Mouse (Mus musculus) urinary bladder, postnatal 36 days (tissue): ENCODE data around the gene Rplp0.

Experiments
- DNase-seq, 2 experiments: peaks; one replicate each; pipeline ENCODE4 v3.0.0; 2022; ENCODE audit warnings: low spot score in 2 of 2, mixed read lengths in 1 of 2

Rplp0 gene

DNA sequence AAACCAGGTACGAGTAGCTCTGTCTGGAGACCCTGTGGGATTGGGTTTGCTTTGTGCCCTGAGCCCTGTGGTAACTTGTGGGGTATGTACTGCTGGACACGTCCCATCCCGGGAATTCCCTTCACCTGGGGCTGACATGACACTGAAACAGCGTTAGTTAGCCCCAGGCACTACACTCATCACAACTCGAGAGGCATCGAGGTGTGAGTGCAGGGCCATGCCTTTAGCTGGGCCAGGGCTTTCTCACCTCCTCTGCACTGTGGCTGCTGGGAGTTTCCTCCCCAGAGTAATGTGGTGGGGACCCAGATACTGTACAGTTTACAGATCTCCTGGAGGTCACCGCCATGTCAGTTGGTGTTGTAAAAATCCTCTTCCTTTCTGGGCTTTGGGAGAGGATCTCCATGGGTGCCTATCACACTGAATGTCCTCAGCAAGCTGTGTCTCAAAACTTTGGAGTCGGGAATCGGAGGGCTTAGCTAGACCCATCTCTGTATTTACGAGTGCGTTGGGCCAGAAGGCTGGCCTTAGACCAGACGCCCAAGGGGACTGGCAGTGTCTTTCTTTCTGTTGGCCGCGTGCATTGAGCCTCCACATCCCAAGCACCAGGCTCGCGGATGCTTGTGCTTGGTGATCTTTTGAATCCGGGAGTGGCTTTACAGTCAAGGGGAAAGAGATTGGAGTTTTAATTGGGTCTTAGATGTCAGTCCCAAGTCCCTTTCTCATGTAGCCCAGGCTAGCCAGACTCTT lies 32.6 kb upstream of the Rplp0 start:
- no peak for DNase-seq

DNA sequence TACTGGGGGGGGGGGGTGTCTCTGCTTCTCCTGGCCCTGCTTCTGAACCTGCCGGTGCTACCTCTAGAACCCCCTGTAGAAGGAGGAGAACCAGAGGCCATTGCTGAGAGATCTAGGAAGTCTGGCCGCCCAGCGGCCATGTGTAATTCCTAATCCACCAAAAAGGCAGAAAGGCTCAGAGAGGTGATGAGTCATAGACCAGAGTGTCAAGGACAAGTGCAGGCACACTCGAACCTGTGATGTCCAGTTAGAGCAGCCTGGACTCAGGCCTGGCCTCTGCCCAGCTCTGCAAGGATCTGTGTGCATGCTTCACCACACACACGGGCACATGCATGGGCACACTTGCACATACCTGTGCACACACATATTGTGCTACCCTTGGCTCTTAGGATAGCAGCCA lies 31.1 kb upstream of the Rplp0 start:
- DNase-seq, result no peak

DNA sequence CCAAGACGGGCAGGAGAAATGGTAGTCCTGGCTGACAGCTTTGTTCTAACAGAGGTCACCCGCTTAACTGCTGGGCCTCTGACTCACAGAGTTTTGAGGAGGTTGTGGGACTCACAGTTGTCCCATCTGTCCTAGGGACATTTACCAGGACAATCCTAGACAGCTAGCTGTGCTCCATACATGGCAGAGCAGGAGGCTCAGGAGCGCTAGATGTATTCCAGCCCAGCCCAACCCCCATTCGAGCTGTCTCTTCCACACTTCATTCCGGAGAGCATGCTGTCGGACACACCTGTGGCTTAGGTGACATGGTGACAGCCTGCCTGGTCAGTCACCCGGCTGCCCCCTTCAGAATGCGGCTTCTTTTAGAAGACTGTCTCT lies 29.9 kb upstream of the Rplp0 start:
- DNase-seq, result no peak

DNA sequence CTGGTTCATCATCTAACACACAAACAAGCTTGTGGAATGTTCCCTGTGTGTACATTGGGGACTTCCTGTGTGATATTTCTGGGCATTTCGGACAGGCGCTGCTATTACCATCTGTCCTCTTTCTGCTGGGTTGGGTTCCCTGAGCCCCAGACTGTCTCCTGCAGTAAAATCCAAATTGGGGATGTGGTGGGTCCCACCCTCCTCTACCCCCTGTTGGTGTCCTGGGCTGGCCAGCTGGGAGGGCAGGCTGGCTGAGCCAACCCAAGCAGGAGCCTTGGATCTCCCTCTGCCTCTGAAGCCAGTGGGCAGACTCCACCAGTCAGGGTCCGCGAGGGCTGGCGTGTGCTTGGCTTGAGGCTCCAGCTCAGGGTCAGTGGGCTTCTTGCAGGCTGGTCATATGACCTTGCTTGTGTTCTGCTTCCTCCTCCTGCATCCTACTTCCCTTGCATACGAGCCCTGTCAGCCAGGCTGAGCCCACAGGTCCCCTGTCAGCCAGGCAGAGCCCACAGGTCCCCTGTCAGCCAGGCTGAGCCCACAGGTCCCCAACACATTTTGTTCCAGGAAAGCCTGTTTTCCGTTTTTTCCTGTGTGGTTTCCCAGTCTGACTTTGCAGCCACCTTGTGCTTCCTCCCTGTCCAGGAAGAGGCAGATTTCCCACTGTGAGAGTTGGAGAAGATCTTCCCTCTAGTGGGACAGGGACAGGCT lies 29.4 kb upstream of the Rplp0 start:
- DNase-seq, result no peak

DNA sequence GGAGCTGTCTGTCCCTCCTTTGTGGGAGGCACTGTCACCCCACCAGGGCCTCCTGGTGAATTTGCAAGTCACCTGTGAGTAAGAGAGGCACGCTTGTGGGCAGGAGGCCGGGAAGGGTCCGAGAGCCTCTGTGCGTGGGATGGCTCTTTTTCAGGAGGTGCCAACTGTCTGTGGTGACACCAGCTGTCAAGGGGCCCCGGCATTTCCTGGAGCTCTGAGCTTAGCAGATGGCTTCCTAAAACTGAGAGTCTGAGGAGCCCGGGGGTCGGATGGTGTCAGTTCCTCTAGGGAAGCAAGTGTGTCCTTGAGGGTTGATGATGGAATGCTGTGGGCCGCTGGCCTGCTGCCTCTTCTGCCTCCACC lies 28.8 kb upstream of the Rplp0 start:
- no peak for DNase-seq

DNA sequence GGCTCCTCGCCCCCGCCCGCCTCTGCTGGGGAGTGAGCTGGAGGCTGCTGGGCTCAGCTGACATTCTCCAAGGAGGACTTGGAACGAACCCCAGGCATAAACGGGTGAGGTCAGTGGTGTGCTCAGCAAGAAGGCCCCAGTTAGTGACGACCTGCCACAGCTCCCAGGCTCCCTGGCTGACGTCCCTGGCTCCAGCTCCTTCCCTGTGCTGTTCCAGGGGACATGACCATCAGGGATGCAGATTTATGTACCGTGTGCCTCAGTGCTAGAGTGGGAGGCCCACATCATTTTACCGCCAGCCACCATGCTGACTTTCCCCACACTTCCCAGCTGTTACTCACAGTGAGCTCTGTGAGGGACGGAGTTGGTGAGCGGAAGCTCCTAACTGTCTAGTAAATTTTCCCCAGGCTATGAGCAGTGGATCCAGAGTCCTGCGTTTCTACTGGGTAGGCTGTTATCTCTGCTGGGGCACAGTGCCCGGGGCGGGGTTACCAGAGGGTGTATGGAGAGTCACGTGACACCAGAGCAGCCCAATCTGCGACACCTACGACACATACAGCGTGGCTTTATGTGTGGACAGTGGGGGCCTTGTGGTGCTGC lies 27.5 kb upstream of the Rplp0 start:
- DNase-seq, result peak in 1 of 2 experiments; percentile 83

DNA sequence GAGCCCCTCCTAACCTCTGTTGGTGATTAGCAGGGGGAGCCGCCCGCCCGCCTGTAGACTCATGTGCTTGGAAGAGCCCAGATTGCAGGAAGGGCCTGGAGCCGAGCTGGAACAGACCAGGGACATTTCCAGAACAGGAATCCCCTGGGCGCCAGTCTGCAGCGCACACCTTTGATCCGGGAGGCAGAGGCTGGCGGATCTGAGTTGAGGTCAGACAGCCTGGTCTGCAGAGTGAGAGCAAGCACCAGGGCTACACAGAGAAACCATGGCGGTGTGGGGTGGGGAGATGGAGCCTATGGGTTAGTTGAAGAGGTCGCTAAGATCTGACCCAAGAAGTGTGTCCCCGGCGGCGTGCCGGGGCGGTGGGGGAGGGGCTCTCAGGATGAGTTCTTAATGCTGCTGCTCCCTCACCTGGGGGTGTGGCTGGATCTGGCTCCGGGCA lies 25.0 kb upstream of the Rplp0 start:
- DNase-seq, result peak in 1 of 2 experiments; percentile 74

DNA sequence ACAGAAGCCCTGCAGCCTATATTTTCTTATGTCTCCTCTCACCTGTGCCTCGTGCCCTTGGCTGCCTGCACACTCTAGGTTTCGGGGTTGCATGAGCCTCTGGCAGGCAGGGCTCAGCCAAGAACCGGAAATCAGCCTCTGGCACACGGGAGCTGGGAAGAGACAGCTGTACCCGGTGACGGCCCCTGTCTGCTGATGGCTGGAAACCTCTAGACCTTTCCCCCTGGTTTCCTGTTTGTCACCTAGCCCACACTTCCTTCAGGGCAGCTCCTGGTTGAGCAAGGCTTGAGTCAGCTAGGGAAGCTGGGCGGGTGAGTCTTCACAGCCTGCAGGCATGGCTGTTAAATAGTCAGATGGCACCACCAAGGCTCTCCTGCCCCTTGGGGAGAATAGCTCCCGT lies 24.4 kb upstream of the Rplp0 start:
- DNase-seq, result peak in 1 of 2 experiments; percentile 68

DNA sequence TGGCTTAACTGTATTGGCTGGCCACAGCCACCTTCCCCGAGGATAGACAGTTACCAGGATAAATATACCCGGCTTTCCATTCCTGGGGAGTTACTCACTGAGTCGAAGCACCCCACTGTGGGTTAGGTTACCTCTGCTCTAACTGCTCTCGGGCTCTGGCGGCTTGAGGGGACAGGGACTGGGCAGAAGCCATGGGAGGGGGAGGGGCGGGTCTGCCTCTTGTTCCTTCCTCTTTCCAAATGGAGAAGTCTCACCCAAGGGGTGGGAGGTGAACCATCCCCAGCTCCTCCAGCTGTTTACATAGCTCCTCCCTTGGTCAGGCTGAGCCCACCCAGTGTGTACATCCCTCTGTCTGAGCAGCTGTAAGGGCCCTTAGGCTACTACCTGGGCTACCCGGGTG lies 23.6 kb upstream of the Rplp0 start:
- no peak for DNase-seq

DNA sequence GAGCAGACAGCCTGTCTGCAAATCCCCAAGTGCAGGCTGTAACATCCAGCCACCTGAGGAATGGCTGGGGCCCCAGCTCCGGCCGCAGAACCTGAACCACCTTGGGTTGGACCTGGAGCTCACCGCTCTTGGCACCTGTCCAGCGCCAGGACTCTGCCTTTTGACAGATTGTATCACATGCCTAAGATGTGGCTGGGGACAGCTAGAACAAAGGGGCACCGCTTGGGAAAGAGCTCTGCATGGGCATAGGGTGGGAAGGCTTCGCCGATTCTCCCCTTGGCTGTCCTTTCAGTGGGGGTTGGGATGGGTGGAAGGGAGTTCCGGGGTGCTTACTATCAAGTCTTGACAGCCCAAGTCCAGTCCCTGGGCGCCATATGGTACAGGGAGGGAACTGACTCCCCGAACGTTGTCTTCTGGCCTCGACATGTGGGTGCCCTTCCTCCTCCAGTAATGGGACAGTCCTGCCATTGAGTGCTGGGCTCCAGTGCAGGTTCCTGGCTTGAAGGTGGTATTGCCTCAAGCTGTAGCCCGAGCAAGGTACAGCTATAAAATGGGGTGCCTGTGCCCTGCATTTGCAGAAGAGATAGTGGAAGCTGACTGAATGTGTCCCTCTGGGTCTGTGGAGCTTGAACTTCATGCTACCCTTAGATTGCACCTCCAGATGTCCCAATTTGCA lies 21.1 kb upstream of the Rplp0 start:
- no peak for DNase-seq

DNA sequence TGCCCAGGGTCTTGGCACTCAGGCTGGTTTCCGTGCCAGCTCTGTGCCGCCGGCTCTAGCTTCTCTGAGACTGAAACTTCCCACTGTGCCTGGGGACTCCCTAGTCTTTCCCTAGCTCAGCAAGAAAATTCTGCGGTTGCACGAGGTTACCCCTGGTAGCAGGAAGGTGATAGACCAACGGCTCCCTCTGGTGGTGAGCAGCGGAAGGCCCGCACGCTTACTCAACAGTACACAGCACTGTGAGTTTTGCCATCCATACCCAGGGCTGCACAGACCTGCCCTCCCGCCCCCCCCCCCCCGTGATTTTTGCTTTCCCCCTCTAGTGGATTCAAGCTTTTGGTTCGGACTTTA lies 20.6 kb upstream of the Rplp0 start:
- peak; percentile 91 to 93 for DNase-seq

DNA sequence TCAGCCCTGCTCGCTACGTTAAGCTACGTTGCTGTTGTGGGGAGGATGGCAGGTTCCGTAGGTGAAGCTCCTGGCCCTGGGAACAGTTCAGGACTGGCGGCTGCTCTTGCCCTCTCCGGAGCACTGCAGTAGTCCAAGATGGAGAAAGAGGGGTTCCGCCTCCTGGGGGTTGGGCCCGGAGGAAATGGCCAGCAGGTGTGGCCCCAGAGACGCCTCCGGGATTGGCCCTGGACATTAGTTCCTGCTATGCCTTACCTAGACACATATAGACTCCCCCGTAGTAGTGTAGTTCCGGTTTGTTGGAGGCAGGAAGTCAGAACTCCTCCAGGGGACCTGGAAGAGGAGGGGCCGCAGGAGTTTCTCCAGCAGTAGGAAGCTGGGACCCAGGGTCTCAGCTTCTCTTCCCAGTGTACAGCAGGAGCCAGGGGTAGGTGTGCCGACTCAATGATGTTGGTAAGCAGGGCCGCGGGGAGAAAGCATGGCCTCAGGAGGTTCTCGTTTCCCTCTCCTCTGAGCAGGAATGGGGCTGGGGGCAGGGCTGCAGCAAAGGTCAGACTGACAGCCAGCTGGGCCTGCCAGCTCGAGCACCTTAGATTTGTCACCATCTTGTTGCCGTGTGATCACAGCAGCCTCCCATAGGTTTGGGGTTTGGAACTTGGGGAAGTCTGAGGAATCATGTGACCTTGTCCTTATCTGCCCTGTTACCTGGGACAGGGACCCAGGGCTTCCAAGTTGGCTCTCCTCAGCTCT lies 16.5 kb upstream of the Rplp0 start:
- no peak for DNase-seq

DNA sequence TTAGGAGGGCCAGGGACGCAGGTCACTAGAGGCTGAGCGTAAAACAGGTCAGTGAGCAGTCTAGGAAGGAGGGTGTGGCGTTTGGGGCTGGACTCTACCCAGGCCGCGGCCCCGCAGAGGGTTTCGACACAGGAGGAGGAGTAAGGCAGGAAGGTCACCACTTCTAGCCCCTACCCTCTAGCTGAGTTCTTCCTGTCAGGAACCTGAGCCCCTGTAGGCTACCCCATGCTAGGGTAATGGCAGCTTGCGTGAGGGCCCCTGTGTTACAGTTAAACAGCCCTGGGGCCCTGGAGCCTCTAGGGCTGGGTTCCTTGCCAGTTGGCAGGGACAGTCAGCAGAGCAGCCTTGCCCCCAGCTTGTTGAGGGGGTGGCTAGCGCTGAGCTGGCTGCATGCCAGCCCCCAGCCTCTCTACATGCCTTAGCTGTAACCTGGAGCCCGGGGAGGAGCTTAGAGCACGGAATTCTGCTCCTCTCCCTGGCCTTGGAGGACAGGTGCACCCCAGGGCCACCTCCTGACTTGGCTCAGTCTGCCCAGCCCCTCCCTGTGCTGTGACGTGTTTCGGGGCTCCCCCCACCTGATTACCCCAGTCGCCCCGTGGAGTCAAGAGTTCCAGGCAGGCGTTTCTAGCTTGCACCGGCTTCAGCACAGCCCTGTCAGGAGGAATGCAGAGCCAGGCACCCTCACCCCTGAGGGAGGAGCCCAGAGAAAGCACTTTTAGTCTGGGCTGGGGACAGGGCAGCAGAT lies 15.6 kb upstream of the Rplp0 start:
- DNase-seq, result peak; percentile 52 to 76

DNA sequence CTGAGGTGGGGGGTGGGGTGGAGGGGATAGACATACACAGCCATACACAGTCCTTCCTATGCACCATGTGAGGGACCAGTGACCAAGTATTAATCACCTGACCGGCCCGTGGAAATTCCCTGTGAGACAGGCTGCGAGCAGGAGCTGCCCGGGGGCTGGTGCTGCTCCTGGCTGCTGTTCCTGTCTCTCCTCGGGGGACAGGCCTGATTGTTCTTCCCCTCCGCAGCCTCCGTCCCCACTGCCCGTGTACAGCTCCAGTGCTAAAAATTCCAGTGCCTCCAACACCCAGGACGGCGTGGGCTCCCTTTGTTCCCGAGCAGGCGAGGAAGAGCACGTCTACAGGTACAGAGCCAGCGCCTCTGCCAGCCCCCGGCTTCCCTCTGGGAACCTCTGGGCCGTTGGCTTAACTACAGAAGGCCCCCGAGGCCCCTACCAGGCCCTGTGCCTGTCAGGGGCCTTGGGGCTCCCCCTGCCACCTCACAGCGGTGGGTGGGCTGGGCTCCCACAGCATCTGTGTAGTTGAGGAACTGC lies 14.5 kb upstream of the Rplp0 start:
- DNase-seq, result no peak

DNA sequence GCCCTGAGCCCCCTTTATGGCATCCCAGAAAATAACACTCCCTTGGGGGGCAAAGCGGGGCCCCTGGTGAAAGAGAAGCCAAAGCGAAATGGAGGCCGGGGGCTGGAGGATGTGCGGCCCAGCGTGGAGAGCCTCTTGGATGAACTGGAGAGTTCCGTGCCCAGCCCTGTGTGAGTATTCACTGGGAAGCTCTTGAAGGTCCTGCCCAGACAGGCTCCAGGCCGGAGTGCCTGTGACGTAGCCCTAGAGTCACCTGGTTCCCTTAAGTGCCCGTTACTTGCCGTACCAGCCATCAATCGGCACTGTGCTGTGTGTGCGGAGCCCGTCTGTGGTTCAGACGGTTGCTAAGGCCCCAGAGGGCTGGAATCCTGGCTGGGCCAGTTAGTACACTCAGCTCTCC lies 13.6 kb upstream of the Rplp0 start:
- no peak for DNase-seq

DNA sequence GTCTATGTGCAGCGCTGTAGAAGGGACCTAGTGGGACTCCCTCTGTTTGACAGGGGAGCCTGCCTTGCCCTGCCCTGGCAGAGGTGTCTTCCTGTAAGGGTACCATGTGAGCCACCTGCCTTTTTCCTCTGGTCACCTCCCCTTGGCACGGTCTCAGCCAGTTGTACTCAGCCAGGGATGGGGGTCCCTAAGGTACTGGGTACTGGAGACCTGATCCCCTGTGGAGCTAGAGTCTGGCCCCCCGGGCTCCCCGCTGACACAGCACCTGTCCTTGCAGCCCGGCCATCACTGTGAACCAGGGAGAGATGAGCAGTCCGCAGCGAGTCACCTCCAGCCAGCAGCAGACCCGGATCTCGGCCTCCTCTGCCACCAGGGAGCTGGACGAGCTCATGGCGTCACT lies 12.7 kb upstream of the Rplp0 start:
- DNase-seq, result no peak

DNA sequence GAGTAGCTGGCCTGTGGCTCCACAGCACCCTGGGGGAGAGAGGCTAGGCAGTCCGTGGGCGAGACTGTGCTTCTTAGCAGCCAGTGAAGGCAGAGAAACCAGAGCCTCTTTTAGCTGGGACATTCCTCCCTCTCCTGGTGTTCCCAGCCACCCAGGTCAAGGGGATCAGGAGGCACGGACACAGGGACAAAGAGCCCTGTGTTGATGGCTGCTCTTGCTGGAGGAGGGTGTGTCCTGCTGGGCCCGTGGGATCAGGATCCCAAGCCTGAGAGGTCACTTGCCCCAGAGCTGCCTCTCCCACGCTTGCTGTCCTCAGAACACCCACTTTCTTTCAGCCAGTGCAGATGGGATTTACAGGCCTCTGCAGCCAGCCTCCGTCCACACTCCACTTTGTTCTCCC lies 12.3 kb upstream of the Rplp0 start:
- DNase-seq, result no peak

DNA sequence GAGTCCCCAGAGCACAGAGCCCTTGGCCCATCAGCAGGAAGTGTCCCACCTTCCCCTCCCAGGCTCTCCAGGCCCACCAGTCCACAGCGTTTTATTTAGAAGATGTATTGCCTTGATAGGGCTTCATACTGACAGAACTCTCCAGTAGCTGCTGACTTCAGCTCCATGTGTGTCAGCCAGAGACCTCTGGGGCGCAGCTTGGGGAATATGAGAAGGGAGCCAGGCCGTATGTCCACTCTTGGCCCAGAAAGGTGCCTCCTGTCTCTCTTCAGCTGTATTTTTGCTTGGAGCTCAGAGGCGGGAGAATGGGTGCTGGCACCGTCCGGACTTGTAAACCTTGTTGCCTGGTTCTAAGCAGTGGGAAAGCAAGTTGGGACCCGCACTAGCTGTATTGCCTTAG lies 11.8 kb upstream of the Rplp0 start:
- DNase-seq, result no peak

DNA sequence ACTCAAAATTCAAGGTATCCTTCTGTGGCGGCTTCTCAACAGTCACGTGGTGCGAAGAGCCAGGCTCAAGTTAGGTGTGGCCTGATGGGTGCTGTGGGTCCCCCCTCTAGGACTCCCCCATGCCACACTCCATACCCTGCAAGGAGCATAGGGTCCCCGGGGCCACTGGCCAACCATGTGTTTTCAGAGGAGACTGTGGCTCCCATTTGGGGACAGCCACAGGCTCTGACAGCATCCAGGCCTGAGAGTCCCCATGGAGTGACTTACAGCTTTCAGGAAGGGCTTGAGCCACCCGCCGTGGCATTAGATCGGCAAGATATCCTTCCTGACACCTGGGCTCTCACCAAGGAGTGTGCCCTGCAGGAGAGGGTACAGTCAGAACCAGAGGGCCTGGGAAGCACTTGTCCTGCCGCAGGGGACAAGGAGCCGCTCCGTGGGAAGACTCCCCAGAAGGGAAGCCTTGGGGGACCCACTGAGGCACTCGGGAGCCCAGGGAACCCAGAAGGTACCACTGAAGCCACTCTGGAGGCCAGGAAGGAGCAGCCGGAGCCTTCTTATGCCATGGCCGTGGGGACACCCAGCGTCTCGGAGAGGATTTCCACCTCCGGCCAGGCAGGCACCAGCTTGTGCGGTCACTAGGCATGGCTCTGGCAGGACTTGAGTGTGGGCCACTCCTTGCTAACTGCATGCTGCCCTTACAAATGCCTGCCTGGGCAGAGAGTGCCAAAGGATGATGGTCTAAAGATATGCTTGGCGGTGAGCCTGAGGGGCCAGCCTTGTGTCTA lies 10.6 kb upstream of the Rplp0 start:
- DNase-seq, result no peak

DNA sequence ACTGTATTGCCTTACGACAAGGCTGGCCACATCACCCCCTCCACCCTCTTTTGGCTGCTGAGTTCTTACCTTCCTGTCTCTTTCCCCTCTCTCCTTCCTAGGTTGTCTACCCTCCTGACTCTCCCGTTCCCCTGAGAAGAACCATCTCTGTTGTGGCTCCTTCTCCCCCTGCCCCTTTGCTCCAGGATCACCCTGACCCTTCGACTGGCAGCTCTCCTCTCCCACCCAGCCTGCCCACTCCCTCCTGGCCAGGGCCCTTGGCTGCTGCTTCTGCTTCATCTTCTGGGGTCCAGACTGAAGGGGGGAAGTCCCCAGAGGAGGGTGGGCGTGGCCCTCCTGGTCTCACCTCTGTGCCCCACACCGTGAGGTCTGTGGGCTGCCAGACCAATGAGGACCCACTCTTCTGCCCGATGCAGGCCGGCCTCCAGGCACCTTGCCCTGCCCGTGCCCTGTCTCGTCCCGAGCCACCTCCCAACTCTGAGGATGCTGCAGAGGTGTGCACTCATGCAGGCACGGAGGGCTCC lies 8.7 kb upstream of the Rplp0 start:
- DNase-seq, result no peak
